Mouse (Mus musculus) urinary bladder, postnatal 10 days (tissue): ENCODE measurements around the gene 1600002K03Rik.

Experiments
- DNase-seq: peaks from one replicate; pipeline ENCODE4 v3.0.0; 2022; ENCODE audit warnings: low spot score

1600002K03Rik gene

GRCm38 (mm10) chr10:80167460-80168037, 5.2 kb upstream of the 1600002K03Rik start:
- peak; percentile 94 for DNase-seq

GRCm38 (mm10) chr10:80168038-80168661, 4.6 kb upstream of the 1600002K03Rik start:
- DNase-seq = peak; percentile 84

GRCm38 (mm10) chr10:80169070-80169469, 3.7 kb upstream of the 1600002K03Rik start:
- no peak for DNase-seq

- no peak for DNase-seq
Observed at GRCm38 (mm10) chr10:80169651-80170050, 3.1 kb upstream of the 1600002K03Rik start.

- no peak for DNase-seq
Observed at GRCm38 (mm10) chr10:80170052-80170451, 2.7 kb upstream of the 1600002K03Rik start.

GRCm38 (mm10) chr10:80170601-80171021, 2.1 kb upstream of the 1600002K03Rik start:
- DNase-seq = no peak

- no peak for DNase-seq
Observed at GRCm38 (mm10) chr10:80171252-80171651, 1.5 kb upstream of the 1600002K03Rik start.

GRCm38 (mm10) chr10:80171760-80172526, 801 bp upstream of the 1600002K03Rik start:
- no peak for DNase-seq

- DNase-seq = no peak
Observed at GRCm38 (mm10) chr10:80173358-80173757, 614 bp downstream of the 1600002K03Rik start.

- no peak for DNase-seq
Observed at GRCm38 (mm10) chr10:80173955-80174640, 1.4 kb downstream of the 1600002K03Rik start.

- no peak for DNase-seq
Observed at GRCm38 (mm10) chr10:80174705-80175104, 2.0 kb downstream of the 1600002K03Rik start.

GRCm38 (mm10) chr10:80175536-80176269, 3.0 kb downstream of the 1600002K03Rik start:
- DNase-seq = no peak

GRCm38 (mm10) chr10:80176270-80176834, 3.6 kb downstream of the 1600002K03Rik start:
- no peak for DNase-seq

GRCm38 (mm10) chr10:80177441-80178279, 4.9 kb downstream of the 1600002K03Rik start:
- DNase-seq = no peak

GRCm38 (mm10) chr10:80179068-80180051, 6.6 kb downstream of the 1600002K03Rik start, which contains the start of gene Efna2:
TSS of gene Efna2 (plus strand) at chr10:80179482.
- no peak for DNase-seq

- DNase-seq = no peak
Observed at GRCm38 (mm10) chr10:80180288-80180687, 7.5 kb downstream of the 1600002K03Rik start.

GRCm38 (mm10) chr10:80180823-80181222, 8.1 kb downstream of the 1600002K03Rik start:
- no peak for DNase-seq

GRCm38 (mm10) chr10:80182547-80182946, 9.8 kb downstream of the 1600002K03Rik start:
- DNase-seq = no peak

- DNase-seq = no peak
Observed at GRCm38 (mm10) chr10:80186649-80187048, 13.9 kb downstream of the 1600002K03Rik start.
